Mouse (Mus musculus) cerebellum, adult (tissue): ENCODE results near the gene Wwox.
"Not testable (repeated sequence)": the region's sequence is repeated elsewhere in the genome, so short reads cannot be mapped to it uniquely, and the experiment has no call there.

Experiments used
- ATAC-seq: cut with Nextera tagmentation; 2 replicates; pipeline ENCODE4 v1.9.2; 2017; ENCODE audit warnings: mild to moderate bottlenecking, moderate library complexity, mixed read lengths; ENCODE audit not compliant: insufficient number of reproducible peaks, low FRiP score, low TSS enrichment

Gene Wwox

GRCm38 (mm10) chr8:114825460-114825859, 386.0 kb downstream of the Wwox start:
- no peak for ATAC-seq

GRCm38 (mm10) chr8:114826991-114827390, 387.5 kb downstream of the Wwox start:
- ATAC-seq = no peak

GRCm38 (mm10) chr8:114827810-114828209, 388.4 kb downstream of the Wwox start:
- not testable (repeated sequence) for ATAC-seq

GRCm38 (mm10) chr8:114831595-114831994, 392.1 kb downstream of the Wwox start:
- ATAC-seq = no peak

- ATAC-seq = no peak
Measured at GRCm38 (mm10) chr8:114832251-114832774, 392.9 kb downstream of the Wwox start.

GRCm38 (mm10) chr8:114834730-114835129, 395.3 kb downstream of the Wwox start:
- ATAC-seq = no peak

GRCm38 (mm10) chr8:114839998-114840397, 400.5 kb downstream of the Wwox start:
- ATAC-seq = no peak

- no peak for ATAC-seq
Measured at GRCm38 (mm10) chr8:114847666-114848065, 408.2 kb downstream of the Wwox start.

- ATAC-seq = no peak
Measured at GRCm38 (mm10) chr8:114849461-114849860, 410.0 kb downstream of the Wwox start.

- ATAC-seq = no peak
Measured at GRCm38 (mm10) chr8:114850014-114850870, 410.8 kb downstream of the Wwox start.

- ATAC-seq = no peak
Measured at GRCm38 (mm10) chr8:114853765-114854164, 414.3 kb downstream of the Wwox start.

GRCm38 (mm10) chr8:114855833-114856232, 416.4 kb downstream of the Wwox start:
- ATAC-seq = no peak

GRCm38 (mm10) chr8:114865911-114866310, 426.5 kb downstream of the Wwox start:
- no peak for ATAC-seq

- no peak for ATAC-seq
Measured at GRCm38 (mm10) chr8:114869321-114869720, 429.9 kb downstream of the Wwox start.

- no peak for ATAC-seq
Measured at GRCm38 (mm10) chr8:114870410-114870809, 431.0 kb downstream of the Wwox start.

- ATAC-seq = no peak
Measured at GRCm38 (mm10) chr8:114872491-114872890, 433.0 kb downstream of the Wwox start.

GRCm38 (mm10) chr8:114875161-114875560, 435.7 kb downstream of the Wwox start:
- no peak for ATAC-seq

GRCm38 (mm10) chr8:114876161-114876611, 436.7 kb downstream of the Wwox start:
- no peak for ATAC-seq

- ATAC-seq = no peak
Measured at GRCm38 (mm10) chr8:114876696-114877206, 437.3 kb downstream of the Wwox start.

- no peak for ATAC-seq
Measured at GRCm38 (mm10) chr8:114877234-114877633, 437.8 kb downstream of the Wwox start.

- no peak for ATAC-seq
Measured at GRCm38 (mm10) chr8:114878449-114879276, 439.2 kb downstream of the Wwox start.
